Mouse (Mus musculus) liver, embryonic 14.5 days (tissue): ENCODE measurements around the gene Chrna5.

ENCODE experiments used
- CTCF ChIP-seq: IDR thresholded peaks from 2 replicates; pipeline ENCODE4 v1.5.1; 2016; ENCODE audit warnings: antibody characterized with exemption, low read depth, control low read depth
- EP300 ChIP-seq: IDR thresholded peaks from 2 replicates; pipeline ENCODE4 v1.6.1; 2016; ENCODE audit warnings: antibody characterized with exemption, low read depth

GRCm38 (mm10) chr9:55009692-55010091 lies 29.0 kb downstream of the Chrna5 start:
- no peak for TF ChIP-seq CTCF
- no peak for TF ChIP-seq EP300
